Mouse (Mus musculus): Measurements from ENCODE around the gene Il10rb.

Gene Il10rb

GRCm38 (mm10) chr16:91405640-91406584 lies at the start of gene Il10rb:
Gene Il10rb (plus strand): TSS chr16:91406164.
- DNase-seq (ENCODE audit: low read depth, low spot score), result peak; percentile 76

- DNase-seq (ENCODE audit: low read depth, low spot score), result no peak
Measured at GRCm38 (mm10) chr16:91356760-91357525, 49.0 kb upstream of the Il10rb start.

- no peak for DNase-seq (ENCODE audit: low read depth, low spot score)
Measured at GRCm38 (mm10) chr16:91357526-91357900, 48.5 kb upstream of the Il10rb start.

GRCm38 (mm10) chr16:91358555-91358954 lies 47.4 kb upstream of the Il10rb start:
- peak; percentile 88 for DNase-seq (ENCODE audit: low read depth, low spot score)

GRCm38 (mm10) chr16:91359531-91359930 lies 46.4 kb upstream of the Il10rb start:
- peak; percentile 21 for DNase-seq (ENCODE audit: low read depth, low spot score)

- no peak for DNase-seq (ENCODE audit: low read depth, low spot score)
Measured at GRCm38 (mm10) chr16:91360162-91360561, 45.8 kb upstream of the Il10rb start.

- DNase-seq (ENCODE audit: low read depth, low spot score), result no peak
Measured at GRCm38 (mm10) chr16:91362006-91362405, 44.0 kb upstream of the Il10rb start.

GRCm38 (mm10) chr16:91362616-91363272 lies 43.2 kb upstream of the Il10rb start:
- DNase-seq (ENCODE audit: low read depth, low spot score), result peak; percentile 88

- peak; percentile 93 for DNase-seq (ENCODE audit: low read depth, low spot score)
Measured at GRCm38 (mm10) chr16:91363483-91363882, 42.5 kb upstream of the Il10rb start.

- no peak for DNase-seq (ENCODE audit: low read depth, low spot score)
Measured at GRCm38 (mm10) chr16:91366567-91366966, 39.4 kb upstream of the Il10rb start.

- DNase-seq (ENCODE audit: low read depth, low spot score), result no peak
Measured at GRCm38 (mm10) chr16:91367066-91367465, 38.9 kb upstream of the Il10rb start.

- DNase-seq (ENCODE audit: low read depth, low spot score), result peak; percentile 81
Measured at GRCm38 (mm10) chr16:91372577-91373472, 33.1 kb upstream of the Il10rb start, which contains the start of gene Ifnar2. Gene Ifnar2 (plus strand): TSS chr16:91372783.

- DNase-seq (ENCODE audit: low read depth, low spot score), result no peak
Measured at GRCm38 (mm10) chr16:91373473-91374252, 32.3 kb upstream of the Il10rb start.

- no peak for DNase-seq (ENCODE audit: low read depth, low spot score)
Measured at GRCm38 (mm10) chr16:91374253-91374634, 31.7 kb upstream of the Il10rb start.

GRCm38 (mm10) chr16:91376701-91377100 lies 29.3 kb upstream of the Il10rb start:
- DNase-seq (ENCODE audit: low read depth, low spot score), result no peak

- DNase-seq (ENCODE audit: low read depth, low spot score), result no peak
Measured at GRCm38 (mm10) chr16:91378431-91378986, 27.5 kb upstream of the Il10rb start.

- DNase-seq (ENCODE audit: low read depth, low spot score), result no peak
Measured at GRCm38 (mm10) chr16:91378991-91379390, 27.0 kb upstream of the Il10rb start.

GRCm38 (mm10) chr16:91379412-91379811 lies 26.6 kb upstream of the Il10rb start:
- DNase-seq (ENCODE audit: low read depth, low spot score), result no peak

- DNase-seq (ENCODE audit: low read depth, low spot score), result no peak
Measured at GRCm38 (mm10) chr16:91380151-91380550, 25.8 kb upstream of the Il10rb start.

- DNase-seq (ENCODE audit: low read depth, low spot score), result no peak
Measured at GRCm38 (mm10) chr16:91381606-91382005, 24.4 kb upstream of the Il10rb start.

Measured in 3T3-L1 (cell line).